In the genomic region with DNA sequence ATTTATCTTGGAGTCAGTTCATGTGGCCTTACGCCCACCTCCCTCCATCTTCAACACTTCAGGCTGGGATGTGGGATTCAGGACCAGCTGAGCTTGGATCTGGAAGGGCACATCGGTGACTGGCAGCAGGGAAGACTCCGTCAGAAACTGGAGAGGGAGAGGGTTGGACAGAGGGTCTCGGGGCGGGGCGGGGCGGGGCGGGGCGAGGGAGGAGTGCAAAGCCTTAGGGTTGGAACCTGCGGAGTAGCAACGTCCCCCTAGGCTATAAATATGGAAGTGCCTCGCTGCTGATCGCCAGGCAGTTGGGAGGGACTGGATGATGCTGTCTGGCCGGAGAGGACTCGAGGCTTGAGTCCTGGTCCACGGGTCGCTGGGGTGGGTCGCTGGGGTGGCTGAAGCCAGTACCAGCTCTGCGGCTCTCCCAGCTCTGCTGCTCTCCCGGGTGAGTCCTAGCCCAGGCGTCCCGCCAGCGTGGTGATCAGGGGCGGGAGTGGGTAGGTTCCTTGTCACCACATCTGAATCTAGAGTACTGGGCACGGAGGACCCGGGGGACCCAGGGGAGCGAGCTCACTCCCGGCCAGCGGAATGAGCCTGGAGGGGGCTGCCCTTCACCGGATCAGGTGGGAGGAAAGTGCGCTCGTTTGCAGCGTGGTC, we compare ENCODE assay signal across 8 mouse cellular contexts. TPM values are rescaled to one million over a fixed set of nuclear protein-coding genes. Genes with fewer than 3 reads are reported as not detected.
DNase-seq lines count a peak whose midpoint lies in the region; ATAC-seq lines count a peak whose summit lies in the region.

A gene (plus strand): TSS at position 294 of the 654 bp plus-strand sequence.

- H3K9ac ChIP-seq in heart, embryonic 12.5 days = peak within 1 kb of the TSS; percentile 79
- H3K9ac ChIP-seq in kidney, embryonic 16.5 days (replicated peaks; ENCODE audit: low read length) = peak within 1 kb of the TSS; percentile 66

- ATAC-seq in erythroblast, adult 5-6 weeks (replicated peaks; ENCODE audit: low FRiP score, poor library complexity, severe bottlenecking) = peak; percentile 55
- ATAC-seq in heart, embryonic 12.5 days (ENCODE audit: insufficient number of reproducible peaks, low FRiP score) = peak; percentile 81
- peak; percentile 97 for ATAC-seq in kidney, embryonic 16.5 days (ENCODE audit: low FRiP score, low TSS enrichment)
- no peak for ATAC-seq in monocyte, adult 5-6 weeks (replicated peaks; ENCODE audit: insufficient number of reproducible peaks, low FRiP score, low TSS enrichment, poor library complexity, severe bottlenecking)

- H3K36me3 ChIP-seq in heart, embryonic 12.5 days = no peaks in the 10 kb centered on the region
- no peaks in the 10 kb centered on the region for H3K36me3 ChIP-seq in kidney, embryonic 16.5 days (ENCODE audit: insufficient read depth, low read length)

- H3K4me2 ChIP-seq in heart, embryonic 12.5 days = peak within 1 kb of the TSS; percentile 92
- H3K4me2 ChIP-seq in kidney, embryonic 16.5 days (replicated peaks; ENCODE audit: low read depth, low read length) = peak within 1 kb of the TSS; percentile 73

- H3K27me3 ChIP-seq in heart, embryonic 12.5 days (replicated peaks) = 0 out of 2 replicates have a peak, but pooled peaks cover 3% of the 10 kb centered on the region
- 0 out of 2 replicates have a peak, but pooled peaks cover 3% of the 10 kb centered on the region for H3K27me3 ChIP-seq in kidney, embryonic 16.5 days (ENCODE audit: insufficient read depth, low read length)

- H3K27ac ChIP-seq in heart, embryonic 12.5 days (ENCODE audit: poor library complexity, severe bottlenecking) = peak within 1 kb of the TSS; percentile 34; the same call in 1 of the 2 replicates
- H3K27ac ChIP-seq in kidney, embryonic 16.5 days (ENCODE audit: low read length) = no peak within 1 kb of the TSS

- H3K9me3 ChIP-seq in heart, embryonic 12.5 days (replicated peaks) = no peaks in the 10 kb centered on the region
- H3K9me3 ChIP-seq in kidney, embryonic 16.5 days (ENCODE audit: low read length) = no peaks in the 10 kb centered on the region

- peak; percentile 14 for DNase-seq in right cerebral cortex, adult 18-20 months
- DNase-seq in right cerebral cortex, postnatal 36 days (ENCODE audit: low spot score in 2 of 2) = no peak
- peak; percentile 30 for DNase-seq in lung, postnatal 14 days
- DNase-seq in right cerebral cortex, postnatal 14 days = peak; percentile 17

- peaks cover 9% of the 10 kb centered on the region; the same call in 1 of the 2 replicates for H3K4me1 ChIP-seq in heart, embryonic 12.5 days (replicated peaks)
- H3K4me1 ChIP-seq in kidney, embryonic 16.5 days (ENCODE audit: insufficient read depth, low read length) = peaks cover 11% of the 10 kb centered on the region; the same call in 1 of the 2 replicates

- peak within 1 kb of the TSS; percentile 77 for H3K4me3 ChIP-seq in heart, embryonic 12.5 days
- H3K4me3 ChIP-seq in kidney, embryonic 16.5 days (ENCODE audit: low read length) = peak within 1 kb of the TSS; percentile 56

- WGBS in heart, embryonic 12.5 days = under 1% methylated on average over 33 of the region's 33 CpGs
- WGBS in kidney, embryonic 16.5 days = 1% methylated on average over 31 of the region's 33 CpGs

RNA-seq across cellular contexts. Expression of the gene that starts here (rescaled TPM):
- 103 and 116 TPM in 2 replicates for total RNA-seq in erythroblast, adult 5-6 weeks (2015; ENCODE audit: low replicate concordance)
- 73.9 and 154 TPM in 2 replicates for total RNA-seq in erythroblast, adult 5-6 weeks (2017; ENCODE audit: low replicate concordance)
- 8.2 and 8.4 TPM in 2 replicates for polyA plus RNA-seq in heart, embryonic 12.5 days (2016; fragmentation: Nextera tagmentation; extraction: Ambion mirVana)
- 15.0 and 16.3 TPM in 2 replicates for polyA plus RNA-seq in kidney, embryonic 16.5 days (2015; fragmentation: Nextera tagmentation; extraction: Ambion mirVana)
- 0.67 TPM in 1 of 3 replicates, not detected in the others for total RNA-seq in monocyte, adult 5-6 weeks (2017)

Comparison
In these comparisons a context has a peak if more than half of its experiments do, and no peak if none do; other contexts are left out.
1. RNA of the gene that starts here (total RNA-seq): 73.9 to 154 TPM in erythroblast, adult 5-6 weeks; 0.67 TPM in monocyte, adult 5-6 weeks; every median in the first group is over 10 times any median in the second.
2. DNase-seq: peak in right cerebral cortex, adult 18-20 months (single experiment), lung, postnatal 14 days (single experiment) and right cerebral cortex, postnatal 14 days (single experiment); none in right cerebral cortex, postnatal 36 days (0 of 2).